Mouse (Mus musculus): ENCODE results near the gene Ift20. TPM values are rescaled to one million over a fixed set of nuclear protein-coding genes. Genes with fewer than 3 reads are reported as not detected.

Gene Ift20
- total and polyA plus RNA-seq, 2 experiments from 2014 or later = 106 to 124 TPM

- H3K36me3 ChIP-seq (ENCODE audit: insufficient read depth) = no peaks in the 10 kb centered on the region
- peak within 1 kb of the TSS; percentile 80 for H3K4me3 ChIP-seq (ENCODE audit: low read depth, low read length)
- peak within 1 kb of the TSS; percentile 64 for H3K4me2 ChIP-seq (ENCODE audit: low read depth)
- H3K9ac ChIP-seq = peak within 1 kb of the TSS; percentile 89
- peaks cover 10% of the 10 kb centered on the region for H3K4me1 ChIP-seq (ENCODE audit: insufficient read depth)
- H3K9me3 ChIP-seq (ENCODE audit: low read length) = no peaks in the 10 kb centered on the region
- ATAC-seq = no peak
- DNase-seq = no peak
- no peak for TF ChIP-seq CTCF (IDR thresholded peaks at IDR 0.05; ENCODE audit: low read depth)
- H3K27ac ChIP-seq (ENCODE audit: low read depth, low read length) = peak within 1 kb of the TSS; percentile 94
- WGBS = 74% methylated on average over 7 of the region's 7 CpGs
- no peaks in the 10 kb centered on the region for H3K27me3 ChIP-seq (ENCODE audit: insufficient read depth, low read length)
These were observed 37.2 kb upstream of the Ift20 start, which contains the start of gene Vtn for GRCm38 (mm10) chr11:78499004-78499403. Gene Vtn, plus strand, starts transcription at chr11:78499091.

GRCm38 (mm10) chr11:78499543-78499942 lies 36.6 kb upstream of the Ift20 start:
- 51% methylated on average over 16 of the region's 16 CpGs for WGBS
- no peak overlapping the region for H3K4me2 ChIP-seq (ENCODE audit: low read depth)
- H3K36me3 ChIP-seq (ENCODE audit: insufficient read depth) = no peaks in the 10 kb centered on the region
- H3K4me3 ChIP-seq (ENCODE audit: low read depth, low read length) = no peak overlapping the region
- TF ChIP-seq CTCF (IDR thresholded peaks at IDR 0.05; ENCODE audit: low read depth) = no peak
- H3K4me1 ChIP-seq (ENCODE audit: insufficient read depth) = peaks cover 10% of the 10 kb centered on the region
- no peaks in the 10 kb centered on the region for H3K27me3 ChIP-seq (ENCODE audit: insufficient read depth, low read length)
- H3K27ac ChIP-seq (ENCODE audit: low read depth, low read length) = no peak overlapping the region
- H3K9ac ChIP-seq = no peak overlapping the region
- DNase-seq (no peak), ATAC-seq (no peak)
- no peaks in the 10 kb centered on the region for H3K9me3 ChIP-seq (ENCODE audit: low read length)

- no peaks in the 10 kb centered on the region for H3K9me3 ChIP-seq (ENCODE audit: low read length)
- no peak overlapping the region for H3K4me2 ChIP-seq (ENCODE audit: low read depth)
- peaks cover 7% of the 10 kb centered on the region; the same call in 1 of the 2 replicates for H3K36me3 ChIP-seq (ENCODE audit: insufficient read depth)
- DNase-seq (no peak), ATAC-seq (no peak)
- H3K27ac ChIP-seq (ENCODE audit: low read depth, low read length) = no peak overlapping the region
- no peak for TF ChIP-seq CTCF (IDR thresholded peaks at IDR 0.05; ENCODE audit: low read depth)
- WGBS = 72% methylated on average over 9 of the region's 9 CpGs
- H3K9ac ChIP-seq = no peak overlapping the region
- H3K4me3 ChIP-seq (ENCODE audit: low read depth, low read length) = no peak overlapping the region
- H3K27me3 ChIP-seq (ENCODE audit: insufficient read depth, low read length) = no peaks in the 10 kb centered on the region
- H3K4me1 ChIP-seq (ENCODE audit: insufficient read depth) = peaks cover 7% of the 10 kb centered on the region
These were observed 35.4 kb upstream of the Ift20 start for GRCm38 (mm10) chr11:78500623-78501202.

- H3K4me2 ChIP-seq (ENCODE audit: low read depth) = no peak overlapping the region
- H3K9me3 ChIP-seq (ENCODE audit: low read length) = no peaks in the 10 kb centered on the region
- ATAC-seq = no peak
- WGBS = 80% methylated on average over 20 of the region's 20 CpGs
- no peaks in the 10 kb centered on the region for H3K27me3 ChIP-seq (ENCODE audit: insufficient read depth, low read length)
- TF ChIP-seq CTCF (IDR thresholded peaks at IDR 0.05; ENCODE audit: low read depth) = no peak
- no peak overlapping the region for H3K9ac ChIP-seq
- H3K4me3 ChIP-seq (ENCODE audit: low read depth, low read length) = no peak overlapping the region
- DNase-seq = no peak
- H3K36me3 ChIP-seq (ENCODE audit: insufficient read depth) = peaks cover 11% of the 10 kb centered on the region
- H3K4me1 ChIP-seq (ENCODE audit: insufficient read depth) = no peaks in the 10 kb centered on the region
- H3K27ac ChIP-seq (ENCODE audit: low read depth, low read length) = no peak overlapping the region
These were observed 34.6 kb upstream of the Ift20 start for GRCm38 (mm10) chr11:78501529-78501928.

GRCm38 (mm10) chr11:78502909-78503650 lies 33.1 kb upstream of the Ift20 start, which contains the start of gene Sebox:
Gene Sebox, plus strand, starts transcription at chr11:78503447.
- H3K27ac ChIP-seq (ENCODE audit: low read depth, low read length) = no peak within 1 kb of the TSS
- no peaks in the 10 kb centered on the region for H3K9me3 ChIP-seq (ENCODE audit: low read length)
- TF ChIP-seq CTCF (IDR thresholded peaks at IDR 0.05; ENCODE audit: low read depth) = no peak
- peak; percentile 64; the same call in 1 of the 2 replicates for ATAC-seq
- H3K4me3 ChIP-seq (ENCODE audit: low read depth, low read length) = no peak within 1 kb of the TSS
- DNase-seq = peak; percentile 50
- H3K4me2 ChIP-seq (ENCODE audit: low read depth) = no peak within 1 kb of the TSS
- peaks cover 25% of the 10 kb centered on the region for H3K36me3 ChIP-seq (ENCODE audit: insufficient read depth)
- WGBS = 47% methylated on average over 7 of the region's 7 CpGs
- H3K27me3 ChIP-seq (ENCODE audit: insufficient read depth, low read length) = no peaks in the 10 kb centered on the region
- H3K9ac ChIP-seq = no peak within 1 kb of the TSS
- no peaks in the 10 kb centered on the region for H3K4me1 ChIP-seq (ENCODE audit: insufficient read depth)

- 81% methylated on average over 3 of the region's 3 CpGs for WGBS
- TF ChIP-seq CTCF (IDR thresholded peaks at IDR 0.05; ENCODE audit: low read depth) = no peak
These were observed 30.7 kb upstream of the Ift20 start for GRCm38 (mm10) chr11:78505430-78505829.

GRCm38 (mm10) chr11:78509148-78509547 lies 27.0 kb upstream of the Ift20 start:
- H3K4me3 ChIP-seq (ENCODE audit: low read depth, low read length) = no peak overlapping the region
- no peaks in the 10 kb centered on the region for H3K9me3 ChIP-seq (ENCODE audit: low read length)
- 83% methylated on average over 5 of the region's 5 CpGs for WGBS
- TF ChIP-seq CTCF (IDR thresholded peaks at IDR 0.05; ENCODE audit: low read depth) = peak; percentile 59
- H3K36me3 ChIP-seq (ENCODE audit: insufficient read depth) = peaks cover 36% of the 10 kb centered on the region
- H3K27ac ChIP-seq (ENCODE audit: low read depth, low read length) = no peak overlapping the region
- no peak overlapping the region for H3K4me2 ChIP-seq (ENCODE audit: low read depth)
- no peaks in the 10 kb centered on the region for H3K27me3 ChIP-seq (ENCODE audit: insufficient read depth, low read length)
- DNase-seq = peak; percentile 40
- H3K4me1 ChIP-seq (ENCODE audit: insufficient read depth) = peaks cover 14% of the 10 kb centered on the region; the same call in 1 of the 2 replicates
- H3K9ac ChIP-seq = no peak overlapping the region
- no peak for ATAC-seq

More at GRCm38 (mm10) chr11:78505430-78505829, 30.7 kb upstream of the Ift20 start:
- Histone ChIP-seq H3K4me3 (ENCODE audit: low read depth, low read length) (no peak overlapping the region), H3K9me3 (ENCODE audit: low read length) (no peaks in the 10 kb centered on the region), H3K4me1 (ENCODE audit: insufficient read depth) (no peaks in the 10 kb centered on the region), H3K27ac (ENCODE audit: low read depth, low read length) (no peak overlapping the region), H3K36me3 (ENCODE audit: insufficient read depth) (peaks cover 36% of the 10 kb centered on the region), H3K9ac (no peak overlapping the region), H3K27me3 (ENCODE audit: insufficient read depth, low read length) (no peaks in the 10 kb centered on the region), H3K4me2 (ENCODE audit: low read depth) (no peak overlapping the region)
- no peak for DNase-seq
- ATAC-seq = no peak
